In the genomic region with DNA sequence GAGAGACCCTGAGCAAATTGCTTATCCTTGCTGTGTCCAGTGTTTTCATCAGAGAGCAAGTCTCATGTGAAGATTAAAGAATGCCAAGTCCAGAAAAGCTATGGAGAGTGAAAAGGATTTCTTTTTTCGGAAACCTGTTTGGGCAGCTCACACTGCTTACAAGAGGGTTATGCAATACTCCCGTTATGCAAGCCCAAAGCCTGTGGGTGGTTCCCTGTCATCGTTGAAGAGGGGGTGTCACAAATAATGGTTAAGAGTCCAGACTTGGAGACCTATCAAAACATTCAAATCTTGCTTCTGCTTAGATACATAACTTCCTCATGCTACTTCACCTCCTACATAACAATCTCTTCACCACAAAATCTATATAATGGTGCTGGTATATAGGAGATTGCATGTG, we compare ENCODE assay signal across 13 mouse cellular contexts.
DNase-seq lines count a peak whose midpoint lies in the region; TF ChIP-seq lines count a peak whose summit lies in the region.
"Had no signal": no experiment of that assay in that cellular context is flagged by ENCODE, and none has a peak within 500 bp of the region (broad histone marks: within the 10 kb centered on the region; RNA-seq: fewer than 3 reads in every experiment).

No protein-coding gene starts in this region.

- TF ChIP-seq CTCF in lung, adult 2 months (IDR thresholded peaks at IDR 0.05; ENCODE audit: insufficient read depth, low read length): no peak
- no peak for TF ChIP-seq CTCF in kidney, adult 2 months (conservative IDR thresholded peaks at IDR 0.05; ENCODE audit: insufficient read depth, insufficient read length, low read depth, low read length)

- no peaks in the 10 kb centered on the region for H3K4me1 ChIP-seq in lung, adult 2 months (ENCODE audit: control insufficient read depth, insufficient read depth, low read length)
- H3K4me1 ChIP-seq in kidney, adult 2 months (ENCODE audit: control insufficient read depth, insufficient read depth, low read length): no peaks in the 10 kb centered on the region
- H3K4me1 ChIP-seq: embryonic facial prominence, embryonic 13.5 days; liver, embryonic 13.5 days; midbrain, embryonic 15.5 days had no signal

- 45% methylated on average over 3 of the region's 3 CpGs for WGBS in lung, adult 2 months
- WGBS in kidney, adult 2 months: 62% methylated on average over 3 of the region's 3 CpGs

- DNase-seq in adrenal gland, adult 2 months: peak; percentile 17
- DNase-seq in adrenal gland, postnatal 4 days (ENCODE audit: low spot score in 2 of 2): no peak
- DNase-seq in left cerebral cortex, adult 11 months (ENCODE audit: low spot score): peak; percentile 67
- DNase-seq in left cerebral cortex, postnatal 10 days (ENCODE audit: extremely low spot score in 1 of 2, low spot score in 2 of 2): no peak
- DNase-seq in frontal cortex, adult 2 months (ENCODE audit: extremely low spot score in 1 of 2, low spot score in 1 of 2): peak; percentile 86 to 87
- DNase-seq in lung, adult 2 months: peak; percentile 19
- DNase-seq in kidney, adult 2 months: no peak
- DNase-seq in kidney, adult 18-20 months: no peak
- DNase-seq: cerebellum, adult 11-12 months; liver, embryonic 13.5 days; thymus, postnatal 14 days had no signal

- H3K4me3 ChIP-seq in lung, adult 2 months (replicated peaks; ENCODE audit: extremely low read depth, low read depth, low read length): no peak overlapping the region
- H3K4me3 ChIP-seq in kidney, adult 2 months (ENCODE audit: insufficient read depth, low read depth, low read length): no peak overlapping the region
- H3K4me3 ChIP-seq: embryonic facial prominence, embryonic 13.5 days; liver, embryonic 13.5 days; midbrain, embryonic 15.5 days had no signal

- no peaks in the 10 kb centered on the region for H3K36me3 ChIP-seq in kidney, adult 2 months (ENCODE audit: control insufficient read depth, insufficient read depth, low read length)
- H3K36me3 ChIP-seq: embryonic facial prominence, embryonic 13.5 days; liver, embryonic 13.5 days; midbrain, embryonic 15.5 days had no signal

- intact Hi-C loops in left cerebral cortex, postnatal 10 days (cut with DNase I): no loop called here

- TF ChIP-seq POLR2A in lung, adult 2 months (IDR thresholded peaks at IDR 0.05; ENCODE audit: borderline replicate concordance, extremely low read depth, low read depth, low read length): no peak
- no peak for TF ChIP-seq POLR2A in kidney, adult 2 months (IDR thresholded peaks at IDR 0.05; ENCODE audit: low read depth, low read length)

- H3K27me3 ChIP-seq in kidney, adult 2 months (replicated peaks; ENCODE audit: control insufficient read depth, insufficient read depth, low read length): no peaks in the 10 kb centered on the region
- H3K27me3 ChIP-seq: embryonic facial prominence, embryonic 13.5 days; liver, embryonic 13.5 days; midbrain, embryonic 15.5 days had no signal

- no peak overlapping the region for H3K27ac ChIP-seq in kidney, adult 2 months (ENCODE audit: insufficient read depth, low read depth, low read length)
- H3K27ac ChIP-seq: embryonic facial prominence, embryonic 13.5 days; liver, embryonic 13.5 days; midbrain, embryonic 15.5 days had no signal

Comparison
In these comparisons a context has a peak if more than half of its experiments do, and no peak if none do; other contexts are left out.
1. DNase-seq: peak in adrenal gland, adult 2 months (single experiment), left cerebral cortex, adult 11 months (single experiment), frontal cortex, adult 2 months (2 of 2) and lung, adult 2 months (single experiment); none in adrenal gland, postnatal 4 days (0 of 2), left cerebral cortex, postnatal 10 days (0 of 2), kidney, adult 2 months (single experiment) and kidney, adult 18-20 months (single experiment).